Mouse (Mus musculus) olfactory bulb, adult 2 months (tissue): ENCODE data around the gene Ap1s2. TPM values are rescaled to one million over a fixed set of nuclear protein-coding genes. Genes with fewer than 3 reads are reported as not detected.

Experiments used
- H3K27ac ChIP-seq: fragments of 200-500 bp; 2 replicates; pipeline ENCODE4 v1.5.1; 2012; ENCODE audit warnings: low read depth, low read length; ENCODE audit not compliant: insufficient read depth
- H3K4me1 ChIP-seq: fragments of 200-500 bp; 2 replicates; pipeline ENCODE4 v1.6.1; 2012; ENCODE audit warnings: low read length; ENCODE audit not compliant: control insufficient read depth, insufficient read depth
- H3K4me3 ChIP-seq: fragments of 200-500 bp; 2 replicates; pipeline ENCODE4 v1.5.1; 2012; ENCODE audit warnings: mild to moderate bottlenecking, low read depth, low read length, moderate library complexity; ENCODE audit not compliant: insufficient read depth
- CTCF ChIP-seq: fragments of 200-500 bp; IDR thresholded peaks from 2 replicates; pipeline ENCODE4 v1.5.1; 2012; ENCODE audit warnings: low read depth, mild to moderate bottlenecking, low read length, moderate library complexity; ENCODE audit not compliant: insufficient read depth
- POLR2A ChIP-seq: fragments of 200-500 bp; IDR thresholded peaks from 2 replicates; pipeline ENCODE4 v1.6.1; 2012; ENCODE audit warnings: mild to moderate bottlenecking, low read depth, low read length, moderate library complexity; ENCODE audit not compliant: insufficient read depth
- WGBS: fragments of 180-500 bp; shearing (Covaris S2); methylation state at CpG from one replicate; pipeline ENCODE4 v1.1.7; 2018; 5-methylcytosine and 5-hydroxymethylcytosine counted together
- polyA plus RNA-seq: library from polyadenylated mRNA; stranded (reverse); fragments of >200 nt; gene quantifications from 2 replicates; pipeline ENCODE4 v1.2.4, GENCODE M21; 2012; ENCODE audit warnings: low replicate concordance; ENCODE audit not compliant: missing spikeins, insufficient read depth, insufficient read length

The Ap1s2 gene
- polyA plus RNA-seq, 1 experiment = not detected

DNA sequence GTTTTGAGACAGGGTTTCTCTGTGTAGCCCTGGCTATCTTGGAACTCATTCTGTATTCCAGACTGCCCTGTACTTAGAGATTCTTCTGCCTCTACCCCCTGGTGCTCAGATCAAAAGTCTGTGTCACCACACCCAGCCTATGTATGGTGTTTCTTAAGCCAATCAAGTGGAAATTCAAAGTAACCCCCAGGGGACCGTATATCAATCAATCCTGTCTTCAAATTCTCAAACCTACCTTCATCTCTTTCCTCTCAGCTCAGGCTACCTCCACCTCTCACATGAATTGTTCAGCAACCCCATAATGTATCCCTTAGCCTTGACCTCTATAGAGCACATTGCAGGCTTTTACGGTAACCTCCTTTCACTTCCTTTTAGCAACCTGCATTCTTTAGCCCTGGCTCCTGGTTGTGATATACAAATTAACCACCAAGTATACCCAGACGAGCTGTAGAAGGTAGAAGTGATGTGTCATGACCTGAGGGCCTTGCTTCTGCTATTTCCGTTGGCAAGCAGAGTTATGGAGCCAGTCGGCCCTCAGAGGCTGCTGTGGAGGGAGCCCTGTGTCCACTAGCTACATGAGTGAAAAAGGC lies 9.3 kb upstream of the Ap1s2 start:
- no peak overlapping the region for H3K27ac ChIP-seq
- TF ChIP-seq POLR2A (no peak), CTCF (no peak)
- 75% methylated on average over 5 of the region's 5 CpGs for WGBS
- no peaks in the 10 kb centered on the region for H3K4me1 ChIP-seq
- H3K4me3 ChIP-seq = no peak overlapping the region

DNA sequence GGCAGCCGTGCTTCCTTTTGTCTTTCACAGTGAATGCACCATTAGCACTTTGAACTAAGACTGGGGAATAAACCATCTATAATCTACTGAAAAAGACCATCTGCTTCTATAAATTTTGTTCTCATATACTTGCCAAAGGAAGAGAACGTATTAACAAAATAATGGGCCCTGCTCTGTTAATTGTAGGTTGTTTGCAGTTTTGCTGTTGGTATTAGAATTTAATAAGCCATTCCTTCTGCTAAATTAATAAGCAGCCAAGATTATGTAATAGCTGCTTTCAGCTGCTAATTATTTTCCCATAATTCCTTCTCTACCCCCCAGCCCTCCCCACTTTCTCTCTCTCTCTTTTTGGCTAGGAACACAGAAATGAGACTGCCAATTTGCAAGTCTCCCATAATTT lies 2.0 kb upstream of the Ap1s2 start:
- no peak overlapping the region for H3K4me3 ChIP-seq
- 55% methylated on average over 2 of the region's 2 CpGs for WGBS
- H3K4me1 ChIP-seq = no peaks in the 10 kb centered on the region
- TF ChIP-seq CTCF = no peak
- TF ChIP-seq POLR2A = no peak
- no peak overlapping the region for H3K27ac ChIP-seq

DNA sequence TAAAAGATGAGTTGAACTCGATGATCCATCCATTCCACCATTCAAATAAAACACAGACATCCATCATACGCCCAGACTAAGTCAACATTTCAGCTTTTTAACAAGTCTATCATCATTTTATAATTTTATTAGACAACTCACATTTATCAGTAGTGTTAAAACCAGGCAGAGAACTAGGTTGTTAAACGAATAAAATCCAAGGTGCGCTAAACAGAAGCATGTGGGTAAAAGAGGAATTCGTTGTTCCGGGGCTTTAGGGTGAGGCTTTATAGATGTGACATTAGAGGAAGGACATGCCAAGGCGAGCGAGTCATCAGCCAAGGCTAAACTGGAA lies 847 bp upstream of the Ap1s2 start:
- Histone ChIP-seq H3K4me1 (no peaks in the 10 kb centered on the region), H3K4me3 (peak overlapping the region; percentile 76), H3K27ac (peak overlapping the region; percentile 90)
- TF ChIP-seq POLR2A (no peak), CTCF (no peak)
- 20% methylated on average over 8 of the region's 8 CpGs for WGBS

DNA sequence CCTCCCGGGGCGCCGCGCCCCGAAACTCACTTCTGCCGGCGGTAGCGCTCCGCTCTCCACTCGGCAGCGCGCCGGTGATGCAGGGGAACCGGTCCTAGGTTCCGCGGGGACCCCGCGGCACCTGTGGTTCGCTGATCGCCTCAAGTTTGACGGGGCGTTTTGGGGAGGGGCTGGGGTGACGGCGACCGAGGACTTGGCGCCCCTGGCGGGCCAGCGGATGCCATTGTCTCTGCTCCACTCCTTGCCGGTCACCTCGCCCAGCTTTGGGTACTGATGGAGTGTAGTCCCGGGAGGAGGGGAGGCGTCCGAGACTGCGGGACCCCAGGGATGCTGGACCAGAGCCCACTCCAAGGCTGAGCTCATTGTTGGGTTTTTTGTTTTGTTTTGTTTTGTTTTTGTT lies 564 bp downstream of the Ap1s2 start:
- 20% methylated on average over 34 of the region's 34 CpGs for WGBS
- Histone ChIP-seq H3K27ac (no peak overlapping the region), H3K4me3 (peak overlapping the region; percentile 85), H3K4me1 (no peaks in the 10 kb centered on the region)
- TF ChIP-seq CTCF (no peak), POLR2A (no peak)

DNA sequence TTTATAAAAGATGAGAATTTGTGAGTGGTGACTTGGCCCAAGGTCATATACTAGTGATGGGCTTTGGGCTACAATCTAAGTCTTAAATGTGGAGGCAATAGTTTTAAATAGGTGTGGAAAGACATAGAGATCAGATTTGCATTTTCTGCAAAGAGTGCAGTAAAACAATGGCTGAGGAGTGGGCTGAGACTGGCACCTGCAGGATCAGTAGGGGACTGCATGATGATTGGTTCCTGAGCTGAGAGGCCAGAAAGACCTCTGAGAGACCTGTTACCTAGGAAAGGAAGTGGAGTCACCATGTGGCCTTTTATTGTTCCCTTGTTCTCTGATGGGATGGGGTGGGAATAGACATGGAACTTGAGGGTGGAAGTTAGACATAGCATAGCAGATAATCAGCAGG lies 4.0 kb downstream of the Ap1s2 start:
- TF ChIP-seq CTCF (no peak), POLR2A (no peak)
- Histone ChIP-seq H3K27ac (no peak overlapping the region), H3K4me3 (no peak overlapping the region), H3K4me1 (no peaks in the 10 kb centered on the region)

DNA sequence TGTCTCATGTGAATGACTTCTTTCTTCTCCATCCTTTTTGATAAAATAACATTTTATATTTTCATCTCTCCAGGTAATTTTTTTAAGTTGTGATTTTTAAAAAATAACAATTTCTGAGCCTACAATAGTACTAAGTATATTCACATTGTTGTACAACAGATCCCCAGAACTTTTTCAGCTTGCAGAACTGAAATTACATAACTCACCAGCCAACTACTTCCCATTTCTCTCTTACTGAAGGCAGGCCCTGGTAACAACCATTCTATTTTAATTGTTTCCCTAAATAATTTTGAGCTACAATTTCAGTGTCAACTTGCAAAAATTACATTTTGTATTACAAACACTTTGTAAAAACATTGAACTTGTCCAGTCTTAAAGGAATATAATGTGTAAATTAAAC lies 20.7 kb downstream of the Ap1s2 start:
- Histone ChIP-seq H3K4me3 (no peak overlapping the region), H3K27ac (no peak overlapping the region), H3K4me1 (no peaks in the 10 kb centered on the region)
- TF ChIP-seq POLR2A (no peak), CTCF (no peak)

DNA sequence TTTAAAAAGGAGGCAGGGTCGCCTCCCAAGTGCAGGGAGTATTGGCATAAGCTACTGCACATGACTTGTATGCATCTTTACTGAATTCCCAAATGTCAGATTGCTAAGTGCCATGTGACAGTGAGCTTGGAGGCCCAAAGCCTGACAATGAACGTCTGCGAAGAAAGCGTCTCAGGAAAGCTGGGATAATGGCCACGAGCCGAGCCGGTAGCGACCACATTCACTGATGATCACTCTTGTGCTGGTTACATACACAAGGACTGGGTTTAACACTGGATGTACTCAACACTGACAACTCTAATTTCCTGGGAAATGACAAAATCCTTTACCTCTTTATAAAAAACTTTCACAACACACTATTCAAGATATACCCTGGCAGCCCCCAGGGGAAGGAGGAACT lies 25.9 kb downstream of the Ap1s2 start:
- 87% methylated on average over 8 of the region's 8 CpGs for WGBS
- TF ChIP-seq CTCF = no peak
- no peak for TF ChIP-seq POLR2A
- H3K4me1 ChIP-seq = no peaks in the 10 kb centered on the region
- H3K27ac ChIP-seq = no peak overlapping the region
- no peak overlapping the region for H3K4me3 ChIP-seq

DNA sequence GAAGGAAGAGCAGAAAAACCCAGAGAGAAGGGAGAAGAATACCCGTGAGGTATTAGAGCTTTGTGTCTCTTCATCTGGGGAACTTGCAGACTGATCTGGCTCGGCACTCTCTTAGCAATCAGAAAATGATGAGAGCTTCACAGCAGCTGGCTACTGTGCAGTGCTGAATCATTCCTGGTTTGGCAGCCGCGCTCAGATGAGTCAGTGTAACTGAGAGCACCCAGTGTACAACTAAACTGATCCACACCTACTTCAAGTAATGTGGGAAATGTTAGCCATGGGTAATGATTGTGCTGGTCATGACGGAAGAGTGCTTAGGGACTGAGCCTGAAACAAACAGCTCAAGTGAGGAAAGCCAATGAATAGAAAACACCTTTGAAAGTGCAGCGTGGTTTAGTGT lies 29.8 kb downstream of the Ap1s2 start:
- 44% methylated on average over 6 of the region's 6 CpGs for WGBS
- Histone ChIP-seq H3K4me3 (no peak overlapping the region), H3K27ac (0 out of 2 replicates have a peak overlapping the region, but pooled peaks have one; percentile 13), H3K4me1 (no peaks in the 10 kb centered on the region)
- no peak for TF ChIP-seq POLR2A
- TF ChIP-seq CTCF = no peak

DNA sequence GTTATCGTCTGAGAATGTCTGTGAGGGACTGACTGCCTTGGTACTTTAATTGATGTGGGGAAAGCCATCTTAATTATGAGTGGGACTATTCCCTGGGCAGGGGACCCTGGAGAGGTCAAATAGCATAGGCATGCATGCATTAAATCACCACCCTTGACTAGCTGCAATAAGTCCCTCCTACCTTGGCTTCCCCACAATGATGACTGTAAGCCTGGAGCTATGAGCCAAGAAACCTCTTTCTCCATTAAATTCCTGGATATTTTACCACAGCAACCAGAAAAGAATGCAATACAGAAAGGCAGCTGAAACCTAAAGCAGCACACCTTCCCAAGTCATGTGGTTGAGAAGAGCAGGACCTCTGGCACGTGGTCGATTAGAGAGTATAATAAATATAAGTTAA lies 35.6 kb downstream of the Ap1s2 start:
- no peak for TF ChIP-seq POLR2A
- no peaks in the 10 kb centered on the region for H3K4me1 ChIP-seq
- 73% methylated on average over 3 of the region's 3 CpGs for WGBS
- H3K27ac ChIP-seq = no peak overlapping the region
- no peak overlapping the region for H3K4me3 ChIP-seq

DNA sequence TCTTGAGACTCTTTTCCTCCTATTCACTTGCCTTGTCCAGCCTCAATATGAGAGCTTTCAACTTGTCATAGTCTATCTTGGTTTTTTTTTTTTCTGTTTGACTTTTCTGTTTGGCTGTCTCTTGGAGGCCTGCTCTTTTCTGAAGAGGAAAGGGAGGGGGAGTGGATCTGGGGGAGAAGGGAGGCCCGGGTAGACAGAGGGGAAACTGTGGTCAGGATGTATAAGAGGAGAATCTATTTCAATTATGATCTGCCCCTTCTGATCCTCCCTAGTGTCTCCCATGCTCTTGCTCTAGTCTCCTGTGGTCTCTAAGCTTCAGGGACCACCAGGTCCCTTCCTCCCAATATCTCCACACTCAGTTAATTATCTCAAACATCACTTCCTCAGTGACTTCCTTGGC lies 42.8 kb downstream of the Ap1s2 start:
- H3K4me3 ChIP-seq = no peak overlapping the region
- 80% methylated on average over 1 of the region's 1 CpGs for WGBS
- no peak for TF ChIP-seq CTCF
- TF ChIP-seq POLR2A = no peak
- H3K4me1 ChIP-seq = no peaks in the 10 kb centered on the region
- no peak overlapping the region for H3K27ac ChIP-seq

DNA sequence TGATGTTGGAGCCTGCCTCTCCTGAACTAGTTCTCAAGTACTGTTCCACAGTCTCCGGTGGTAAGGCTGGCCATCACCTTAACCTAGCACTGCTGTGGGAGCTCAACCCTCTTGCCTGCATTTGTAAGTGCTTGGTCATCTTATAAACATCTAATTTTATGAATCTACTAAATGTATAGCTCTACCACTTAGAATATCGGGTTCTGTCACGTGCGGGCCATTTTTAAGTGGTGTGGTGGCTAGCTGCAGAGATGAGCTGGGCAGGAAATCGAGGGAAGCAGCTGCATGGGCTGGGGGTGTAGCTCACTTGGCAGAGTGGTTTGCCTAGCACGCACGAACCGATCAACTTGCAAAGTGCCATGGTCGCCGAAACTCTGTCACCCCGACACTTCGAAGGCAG lies 48.6 kb downstream of the Ap1s2 start:
- WGBS = 31% methylated on average over 12 of the region's 12 CpGs
- TF ChIP-seq CTCF (no peak), POLR2A (no peak)
- Histone ChIP-seq H3K27ac (no peak overlapping the region), H3K4me1 (0 out of 2 replicates have a peak, but pooled peaks cover 3% of the 10 kb centered on the region), H3K4me3 (peak overlapping the region; percentile 69)
